Mouse (Mus musculus) spleen, adult 2 months (tissue): ENCODE measurements around the gene Keg1.

ENCODE experiments used
- CTCF ChIP-seq: fragments of 200-500 bp; IDR thresholded peaks from 2 replicates; pipeline ENCODE4 v1.5.1; 2011; ENCODE audit warnings: mild to moderate bottlenecking, inconsistent platforms; ENCODE audit not compliant: insufficient read depth, insufficient read length, insufficient replicate concordance; ENCODE audit errors: extremely low read depth
- POLR2A ChIP-seq: fragments of 200-500 bp; IDR thresholded peaks from 2 replicates; pipeline ENCODE4 v1.6.1; 2011; ENCODE audit warnings: low read depth, low read length, inconsistent platforms

DNA sequence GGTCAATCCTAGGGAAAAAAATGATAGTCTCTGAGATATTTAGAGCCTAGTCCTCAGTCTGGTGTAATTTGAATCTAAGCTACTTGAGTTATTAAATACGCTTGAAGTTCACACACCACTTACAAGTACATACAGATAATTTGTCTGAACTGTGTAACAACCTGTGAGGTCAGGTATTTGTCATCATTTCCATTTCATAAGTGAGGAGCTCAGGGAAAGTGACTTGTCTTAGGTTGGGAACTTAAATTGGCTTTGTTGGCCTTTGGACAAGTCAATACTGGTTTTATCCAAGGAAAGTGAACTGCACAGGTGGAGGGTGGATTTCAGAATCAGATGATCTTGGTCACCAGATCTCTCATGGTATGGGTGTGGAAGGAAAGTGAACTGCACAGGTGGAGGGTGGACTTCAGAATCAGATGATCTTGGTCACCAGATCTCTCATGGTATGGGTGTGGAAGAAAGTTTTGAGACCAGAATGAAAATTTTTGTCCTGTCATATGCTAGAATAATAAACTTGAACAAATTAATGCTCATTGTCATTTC lies 63.4 kb downstream of the Keg1 start:
- TF ChIP-seq CTCF: no peak
- no peak for TF ChIP-seq POLR2A
